8 mouse cellular contexts compared by ENCODE assay signal in genomic region chr14:59625158-59625805, GRCm38 (mm10). TPM values are rescaled to one million over a fixed set of nuclear protein-coding genes. Genes with fewer than 3 reads are reported as not detected.
A peak's percentile ranks its signal among the peaks of the same experiment; 100 is the strongest.
DNase-seq lines count a peak whose midpoint lies in the region; ATAC-seq lines count a peak whose summit lies in the region.

Gene Shisa2, plus strand, starts transcription at chr14:59625308.

- H3K36me3 ChIP-seq in intestine, embryonic 15.5 days, result 0 out of 2 replicates have a peak, but pooled peaks cover 6% of the 10 kb centered on the region

- intact Hi-C loops in left cerebral cortex, postnatal 25 days (cut with DNase I), result loop anchor here (5.0 to 10.0 kb wide), 2 partner anchors 100 to 317 kb away; no protein-coding TSS in a partner anchor

- peak within 1 kb of the TSS; percentile 75 for H3K4me3 ChIP-seq in intestine, embryonic 15.5 days (replicated peaks)

- no peaks in the 10 kb centered on the region; the same call in 1 of the 2 replicates for H3K27me3 ChIP-seq in intestine, embryonic 15.5 days (replicated peaks)

- H3K27ac ChIP-seq in intestine, embryonic 15.5 days, result peak within 1 kb of the TSS; percentile 82

- ATAC-seq in intestine, embryonic 15.5 days, result peak; percentile 92
- ATAC-seq in megakaryocyte progenitor cell, adult 5-6 weeks (replicated peaks; ENCODE audit: poor library complexity), result peak; percentile 72
- no peak for ATAC-seq in activated CD4-positive, CD25-positive, alpha-beta regulatory T cell, adult 4 months

- H3K9ac ChIP-seq in intestine, embryonic 15.5 days, result peak within 1 kb of the TSS; percentile 55

- H3K9me3 ChIP-seq in intestine, embryonic 15.5 days, result no peaks in the 10 kb centered on the region

- DNase-seq in adrenal gland, adult 8-10 months, result peak; percentile 58
- DNase-seq in embryo, embryonic 11 days, result peak; percentile 94
- peak; percentile 68 to 82 for DNase-seq in gastrocnemius, postnatal 4 days (ENCODE audit: low spot score in 2 of 2)
- peak; percentile 65 to 69 for DNase-seq in left cerebral cortex, postnatal 25 days (ENCODE audit: low spot score in 2 of 2)
- DNase-seq in right cerebral cortex, postnatal 25 days, result peak; percentile 74

- H3K4me2 ChIP-seq in intestine, embryonic 15.5 days (replicated peaks), result peak within 1 kb of the TSS; percentile 95

- WGBS in intestine, embryonic 15.5 days, result under 1% methylated on average over 64 of the region's 65 CpGs

- peaks cover 13% of the 10 kb centered on the region; the same call in 1 of the 2 replicates for H3K4me1 ChIP-seq in intestine, embryonic 15.5 days (replicated peaks)

RNA-seq across cellular contexts. Expression of gene Shisa2, which starts in this region (rescaled TPM):
- 1 to 10 TPM; 1.0 to 2.3 (median 1.6) TPM for total RNA-seq in adrenal gland, adult 8-10 months (2022)
- total RNA-seq in gastrocnemius, postnatal 4 days (2021), result 10 to 100 TPM; 72.4 to 88.9 TPM
- polyA plus RNA-seq in intestine, embryonic 15.5 days (2015; fragmentation: Nextera tagmentation; extraction: Ambion mirVana), result 9.7 and 10.6 TPM in 2 replicates
- 1 to 10 TPM; 2.3 to 2.4 TPM for total RNA-seq in left cerebral cortex, postnatal 25 days (2021)
- 1.7 and 1.8 TPM in 2 replicates for total RNA-seq in megakaryocyte progenitor cell, adult 5-6 weeks (2015)
- 0.33 and 1.8 TPM in 2 replicates for total RNA-seq in megakaryocyte progenitor cell, adult 5-6 weeks (2017)
- under 1 TPM in 1 of 2 experiments, not detected in 1; 0.15 TPM for polyA plus RNA-seq in activated CD4-positive, CD25-positive, alpha-beta regulatory T cell, adult 4 months (2017; shearing (Covaris generic))

Comparison
In these comparisons a context has a peak if more than half of its experiments do, and no peak if none do; other contexts are left out.
1. RNA of gene Shisa2 (total RNA-seq): 72.4 to 88.9 TPM in gastrocnemius, postnatal 4 days; 2.3 to 2.4 TPM in left cerebral cortex, postnatal 25 days, 1.0 to 2.3 TPM in adrenal gland, adult 8-10 months and 0.33 to 1.8 TPM in megakaryocyte progenitor cell, adult 5-6 weeks; every median in the first group is over 10 times any median in the second.
2. Peak in every context shown above with its lines, with median percentiles within 50 percentile points of each other: DNase-seq.